Mouse (Mus musculus) hematopoietic stem cell, adult 5-6 weeks (primary cell): ENCODE data around the gene Cacna1g. TPM values are rescaled to one million over a fixed set of nuclear protein-coding genes. Genes with fewer than 3 reads are reported as not detected.
A peak's percentile ranks its signal among the peaks of the same experiment; 100 is the strongest.
"Not testable (repeated sequence)": the region's sequence is repeated elsewhere in the genome, so short reads cannot be mapped to it uniquely, and the experiment has no call there.

ENCODE experiments used
- ATAC-seq, 2 experiments: fragments of 125-278 bp in 1 of 2; replicated peaks in 1 of 2; 2 replicates each; pipeline ENCODE4 v1.8.0; 2016 to 2017; ENCODE audit warnings: inconsistent platforms in 2 of 2, mild to moderate bottlenecking in 2 of 2, moderate number of reproducible peaks in 2 of 2, low read depth in 1 of 2, moderate TSS enrichment in 1 of 2; ENCODE audit not compliant: low FRiP score in 2 of 2, poor library complexity in 2 of 2, severe bottlenecking in 2 of 2, insufficient read depth in 1 of 2, low TSS enrichment in 1 of 2
- total RNA-seq: library from RNA; stranded (forward); fragments of 172-1452, 232-1000 nt; gene quantifications from 2 replicates; pipeline ENCODE4 v1.2.3, GENCODE M21; 2017

Cacna1g gene
- total RNA-seq, 1 experiment from 2014 or later, result not detected

DNA sequence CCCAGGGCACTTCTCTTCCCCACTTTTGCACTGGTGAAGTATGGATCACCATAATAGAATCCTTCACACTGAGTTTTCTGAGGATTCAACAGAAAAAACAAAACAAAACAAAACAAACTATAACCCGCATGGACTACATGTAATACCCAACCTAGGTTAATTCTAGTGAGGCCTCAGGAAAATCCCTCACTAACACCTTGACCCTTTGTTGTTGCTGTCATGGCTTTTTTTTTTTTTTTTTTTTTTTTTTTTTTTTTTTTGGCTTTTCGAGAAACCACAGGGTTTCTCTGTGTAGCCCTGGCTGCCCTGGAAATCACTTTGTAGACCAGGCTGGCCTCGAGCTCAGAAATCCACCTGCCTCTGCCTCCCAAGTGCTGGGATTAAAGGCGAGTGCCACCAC lies 80.5 kb downstream of the Cacna1g start:
- not testable (repeated sequence) for ATAC-seq

- ATAC-seq, result peak; percentile 73 to 79
These were observed 81.3 kb downstream of the Cacna1g start, which contains the start of gene Abcc3 for GRCm38 (mm10) chr11:94392672-94393109. Gene Abcc3 (minus strand): TSS chr11:94392997.

DNA sequence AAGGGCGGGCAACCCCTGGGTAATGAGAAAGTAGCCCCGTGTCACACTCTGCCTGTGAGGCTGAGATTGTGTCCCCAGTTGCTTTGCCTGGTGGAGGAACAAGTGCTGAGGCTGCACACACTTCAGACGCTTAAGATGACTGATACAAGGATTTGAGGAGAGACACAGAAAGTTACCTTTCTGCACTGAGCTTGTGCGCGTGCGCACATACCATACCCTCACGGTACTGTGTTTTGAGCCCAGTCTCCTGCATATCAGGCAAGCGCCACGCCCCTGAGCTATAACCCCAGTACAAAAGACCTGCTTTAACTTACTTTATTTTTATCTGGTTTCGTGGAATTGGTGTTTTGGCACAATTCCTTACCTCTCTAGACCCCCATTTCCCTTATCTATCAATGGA lies 82.3 kb downstream of the Cacna1g start:
- no peak for ATAC-seq

DNA sequence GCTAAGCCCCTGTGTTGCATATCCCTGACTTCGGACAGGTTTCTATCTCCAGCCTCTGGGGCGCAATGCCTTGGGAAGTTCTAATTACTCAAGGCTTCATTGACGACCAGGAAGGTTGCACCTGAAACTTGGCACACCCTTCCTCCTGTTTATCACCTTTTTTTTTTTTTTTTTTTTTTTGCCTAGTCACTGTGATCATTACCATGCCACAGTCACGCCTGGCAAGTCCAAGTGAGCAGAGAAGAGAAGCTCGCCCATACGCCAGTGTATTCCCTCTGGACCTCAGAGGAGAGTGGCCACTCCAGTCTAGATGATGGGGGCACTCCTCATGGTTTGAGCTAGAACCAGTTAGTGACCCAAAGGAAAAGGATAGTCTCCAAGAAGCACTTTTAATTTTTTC lies 83.2 kb downstream of the Cacna1g start:
- no peak for ATAC-seq

GRCm38 (mm10) chr11:94389724-94390396 lies 84.1 kb downstream of the Cacna1g start:
- ATAC-seq, result no peak

DNA sequence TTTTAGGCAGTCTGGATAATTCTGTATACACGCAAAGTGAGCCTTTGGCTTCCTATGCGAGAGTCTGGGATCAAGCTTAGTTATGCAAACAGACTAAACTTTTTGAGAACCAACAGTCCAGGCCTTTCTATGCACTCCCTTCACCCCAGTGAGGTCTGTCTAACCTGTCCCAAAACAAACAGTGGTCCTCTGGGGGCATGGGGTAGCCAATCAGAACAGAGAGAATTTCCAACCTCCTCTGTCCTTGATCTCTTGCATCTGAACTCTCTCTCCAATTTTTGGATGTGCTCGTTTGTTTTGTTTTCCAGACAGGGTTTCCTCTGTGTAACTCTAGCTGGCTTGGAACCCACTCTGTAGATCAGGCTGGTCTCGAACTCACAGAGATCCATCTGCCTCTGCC lies 85.0 kb downstream of the Cacna1g start:
- no peak for ATAC-seq

DNA sequence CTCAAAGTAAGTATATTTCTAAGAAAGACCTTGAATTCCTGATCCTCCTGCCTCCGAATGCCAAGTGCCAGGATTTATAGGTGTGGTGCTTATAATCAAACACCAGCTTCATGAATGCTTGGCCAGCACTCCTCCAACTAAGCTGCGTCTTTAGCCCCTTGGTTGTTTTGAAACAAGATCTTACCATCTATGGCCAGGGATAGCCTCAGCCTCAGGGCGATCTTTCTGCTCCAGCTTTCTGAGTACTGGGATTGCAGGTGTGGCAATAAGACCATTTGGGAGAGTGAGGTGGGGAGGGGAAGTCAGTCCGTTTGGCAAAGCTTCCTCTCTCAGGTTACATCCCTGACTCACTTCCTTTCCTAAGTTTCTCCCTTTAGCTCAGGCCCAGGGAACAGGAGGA lies 86.2 kb downstream of the Cacna1g start:
- ATAC-seq, result no peak

- ATAC-seq, result peak; percentile 77 to 85
These were observed 87.8 kb downstream of the Cacna1g start for GRCm38 (mm10) chr11:94385977-94386771.

DNA sequence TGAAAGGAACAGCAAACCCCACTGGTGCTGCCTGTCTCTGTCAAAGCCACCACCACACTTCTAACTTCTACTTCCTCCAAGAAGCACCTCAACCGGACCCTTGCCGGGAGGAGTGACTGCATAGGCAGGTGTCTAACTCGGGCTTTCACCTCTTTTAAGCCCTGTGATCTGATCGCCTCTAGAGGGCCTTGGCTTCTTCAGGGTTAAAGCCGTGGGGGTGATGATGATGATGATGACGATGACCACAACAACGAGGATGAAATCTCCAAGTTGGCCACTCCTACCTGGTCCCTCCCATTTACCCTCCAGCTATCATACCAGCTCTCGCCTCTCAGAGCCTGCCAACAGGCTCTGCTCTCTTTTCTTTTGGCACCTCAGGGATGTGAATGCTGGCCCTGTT lies 94.3 kb downstream of the Cacna1g start:
- no peak for ATAC-seq

GRCm38 (mm10) chr11:94379061-94379460 lies 94.9 kb downstream of the Cacna1g start:
- ATAC-seq, result no peak

DNA sequence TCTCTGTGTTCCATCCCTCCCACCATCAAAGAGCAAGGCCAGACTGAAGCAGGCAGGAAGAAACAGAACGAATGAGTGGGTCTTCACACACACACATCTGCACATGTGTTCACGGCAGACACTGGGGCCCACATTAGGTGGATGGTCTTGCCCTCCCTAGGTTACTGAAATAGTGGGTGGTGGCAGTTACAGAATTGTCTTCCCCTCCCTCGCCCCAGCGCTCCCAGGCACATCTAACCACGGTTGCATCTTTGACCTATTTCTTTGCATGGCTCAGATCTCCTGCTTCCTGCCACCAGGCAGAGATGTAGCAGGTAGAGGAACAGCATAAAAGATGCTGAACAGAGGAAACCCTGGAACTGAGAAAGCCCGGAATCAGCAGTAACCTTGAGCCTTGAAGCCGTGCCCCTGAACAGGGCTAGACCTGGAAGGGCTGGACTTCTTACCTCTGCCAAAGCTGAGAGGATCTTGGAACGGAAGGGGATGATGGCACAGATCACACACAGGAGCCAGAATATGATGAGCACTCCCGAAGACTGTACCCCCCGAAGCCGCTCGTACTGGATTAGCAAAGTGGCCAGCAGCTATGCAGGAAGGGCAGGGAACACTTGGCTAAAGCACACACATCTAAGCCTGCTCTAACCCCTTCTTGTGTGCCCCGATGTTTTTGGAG lies 99.6 kb downstream of the Cacna1g start:
- ATAC-seq, result no peak

- ATAC-seq, result peak; percentile 84 to 94
These were observed 103.2 kb downstream of the Cacna1g start for GRCm38 (mm10) chr11:94370809-94371208.

GRCm38 (mm10) chr11:94369981-94370380 lies 104.0 kb downstream of the Cacna1g start:
- ATAC-seq, result no peak

- ATAC-seq, result no peak
These were observed 108.7 kb downstream of the Cacna1g start for GRCm38 (mm10) chr11:94365340-94365739.

GRCm38 (mm10) chr11:94363690-94364089 lies 110.3 kb downstream of the Cacna1g start:
- ATAC-seq, result no peak

DNA sequence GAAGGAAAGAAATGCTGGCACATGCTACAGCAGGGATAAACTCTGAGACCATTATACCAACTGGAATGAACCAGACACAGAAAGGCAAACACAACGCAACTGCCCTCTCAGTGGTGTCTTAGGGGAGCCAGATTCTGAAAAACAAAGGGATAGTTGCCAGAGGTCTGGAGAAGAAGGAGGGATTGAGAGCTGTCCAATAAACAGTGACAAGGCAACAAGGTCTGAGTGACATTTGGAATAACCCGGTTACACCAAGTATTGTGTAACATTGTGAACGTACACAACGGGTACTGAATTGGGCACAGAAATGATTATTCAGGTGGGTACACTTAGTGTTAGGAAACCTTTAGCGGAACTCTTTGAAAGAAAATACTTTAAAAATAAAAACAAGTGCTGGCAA lies 111.9 kb downstream of the Cacna1g start:
- ATAC-seq, result no peak

DNA sequence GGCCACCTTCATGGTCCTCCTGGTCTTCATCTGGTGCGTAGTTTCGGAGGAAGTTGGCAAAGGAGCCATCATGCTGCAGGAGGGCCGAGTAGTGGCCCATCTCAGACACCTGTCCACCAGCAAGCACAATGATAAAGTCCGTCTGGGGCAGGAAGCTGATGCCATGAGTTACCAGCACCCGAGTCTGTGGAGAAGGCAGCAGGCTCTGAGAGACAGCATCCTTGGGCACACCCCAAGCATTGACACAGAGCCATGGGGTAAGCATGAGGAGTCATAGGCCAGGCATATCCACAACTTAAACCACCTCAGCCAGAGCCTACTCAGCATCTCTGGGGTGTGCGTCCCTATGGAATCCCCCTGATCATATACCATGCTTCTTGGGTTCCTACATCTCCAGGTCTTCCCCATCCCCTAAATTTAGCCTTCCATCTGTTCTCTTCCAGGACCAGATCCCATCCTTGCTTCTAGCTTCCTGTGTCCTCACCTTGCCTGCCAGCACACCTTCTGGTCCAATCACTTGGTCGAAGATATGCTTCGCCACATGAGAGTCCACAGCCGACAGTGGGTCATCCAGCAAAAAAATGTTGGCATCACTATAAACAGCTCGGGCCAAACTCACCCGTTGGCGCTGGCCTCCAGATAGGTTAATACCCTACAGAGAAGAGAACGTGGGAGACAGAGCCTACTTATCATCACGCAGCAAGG lies 112.7 kb downstream of the Cacna1g start:
- no peak for ATAC-seq

DNA sequence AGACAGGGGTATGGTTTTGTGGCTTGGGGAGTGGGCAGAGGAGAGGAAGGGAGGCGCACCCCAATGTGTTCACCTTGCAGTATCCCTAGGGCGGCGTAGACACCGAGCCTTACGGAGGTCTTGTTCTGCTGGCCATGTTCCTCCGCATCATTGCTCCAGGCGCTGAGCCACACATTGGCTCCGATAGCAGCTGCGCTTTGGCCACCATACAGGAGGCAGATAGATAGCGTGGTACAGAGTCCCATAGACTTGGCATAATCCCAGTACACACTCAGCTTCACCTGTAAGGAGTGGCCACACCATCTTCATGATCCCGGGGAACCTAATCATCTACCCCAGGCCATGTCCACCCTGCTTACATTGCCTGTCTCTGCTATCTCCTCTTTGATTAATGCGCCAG lies 114.8 kb downstream of the Cacna1g start:
- ATAC-seq, result no peak
